Mouse (Mus musculus) hindbrain, embryonic 12.5 days (tissue): ENCODE measurements at regions not wholly inside any gene's neighbourhood (a gene's known extent, or its start where the extent isn't known, plus 50 kb on each side); places are given as distances from the start of the nearest gene placed in this dataset.

ENCODE experiments used
- ATAC-seq: fragments of 200-750 bp; cut with Nextera tagmentation; 2 replicates; pipeline ENCODE4 v1.8.0; 2017; ENCODE audit warnings: moderate TSS enrichment; ENCODE audit not compliant: low FRiP score
- H3K27ac ChIP-seq: fragments of 300-500 bp; sonication (generic); 2 replicates; pipeline ENCODE4 v1.5.1; 2016; ENCODE audit warnings: mild to moderate bottlenecking
- H3K27me3 ChIP-seq: fragments of 300-500 bp; sonication (generic); 2 replicates; pipeline ENCODE4 v1.6.1; 2016; ENCODE audit warnings: mild to moderate bottlenecking
- H3K36me3 ChIP-seq: fragments of 300-500 bp; sonication (generic); 2 replicates; pipeline ENCODE4 v1.6.1; 2016; ENCODE audit warnings: mild to moderate bottlenecking
- H3K4me1 ChIP-seq: fragments of 300-500 bp; sonication (generic); 2 replicates; pipeline ENCODE4 v1.6.1; 2016
- H3K4me2 ChIP-seq: fragments of 300-500 bp; sonication (generic); replicated peaks from 2 replicates; pipeline ENCODE4 v1.6.1; 2016; ENCODE audit warnings: mild to moderate bottlenecking
- H3K4me3 ChIP-seq: fragments of 300-500 bp; sonication (generic); 2 replicates; pipeline ENCODE4 v1.5.1; 2016; ENCODE audit warnings: mild to moderate bottlenecking
- H3K9ac ChIP-seq: fragments of 300-500 bp; sonication (generic); 2 replicates; pipeline ENCODE4 v1.6.1; 2016; ENCODE audit warnings: mild to moderate bottlenecking, moderate library complexity
- H3K9me3 ChIP-seq: fragments of 300-500 bp; sonication (generic); replicated peaks from 2 replicates; pipeline ENCODE4 v1.6.1; 2016; ENCODE audit warnings: mild to moderate bottlenecking
- WGBS: fragments of 180-500 bp; shearing (Covaris S2); methylation state at CpG from one replicate; pipeline ENCODE4 v1.1.7; 2016; 5-methylcytosine and 5-hydroxymethylcytosine counted together

DNA sequence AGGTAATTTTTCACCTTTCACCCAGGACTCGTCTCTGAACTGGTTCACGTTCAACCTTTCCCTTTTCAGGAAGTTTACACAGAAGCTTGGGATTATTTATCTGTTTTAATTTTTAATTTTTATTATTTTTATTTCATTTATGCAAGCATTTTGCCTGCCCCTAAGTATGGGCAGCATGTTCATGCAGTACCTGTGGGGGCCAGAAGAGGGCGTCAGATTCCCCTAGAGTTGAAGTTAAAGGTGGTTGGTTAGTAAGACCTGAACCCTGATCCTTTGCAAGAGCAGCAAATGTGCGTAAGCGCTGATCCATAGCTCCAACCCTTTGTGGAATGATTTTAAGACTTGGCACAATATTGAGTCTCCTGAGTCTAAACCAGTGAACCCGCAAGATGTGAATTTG is 271.7 kb upstream of the Rora start:
- no peak for ATAC-seq
- H3K36me3 ChIP-seq, result no peaks in the 10 kb centered on the region
- H3K27me3 ChIP-seq, result no peaks in the 10 kb centered on the region
- H3K9me3 ChIP-seq, result no peaks in the 10 kb centered on the region
- H3K9ac ChIP-seq, result no peak overlapping the region
- 87% methylated on average over 6 of the region's 6 CpGs for WGBS
- H3K4me1 ChIP-seq, result no peaks in the 10 kb centered on the region
- H3K4me2 ChIP-seq, result no peak overlapping the region
- no peak overlapping the region for H3K27ac ChIP-seq
- H3K4me3 ChIP-seq, result no peak overlapping the region

GRCm38 (mm10) chr9:68400930-68401329 is 252.7 kb upstream of the Rora start:
- Histone ChIP-seq H3K27me3 (no peaks in the 10 kb centered on the region), H3K4me1 (0 out of 2 replicates have a peak, but pooled peaks cover 4% of the 10 kb centered on the region), H3K36me3 (no peaks in the 10 kb centered on the region), H3K9ac (no peak overlapping the region), H3K27ac (no peak overlapping the region), H3K4me3 (no peak overlapping the region), H3K4me2 (no peak overlapping the region), H3K9me3 (no peaks in the 10 kb centered on the region)
- ATAC-seq, result no peak
- 54% methylated on average over 4 of the region's 4 CpGs for WGBS

DNA sequence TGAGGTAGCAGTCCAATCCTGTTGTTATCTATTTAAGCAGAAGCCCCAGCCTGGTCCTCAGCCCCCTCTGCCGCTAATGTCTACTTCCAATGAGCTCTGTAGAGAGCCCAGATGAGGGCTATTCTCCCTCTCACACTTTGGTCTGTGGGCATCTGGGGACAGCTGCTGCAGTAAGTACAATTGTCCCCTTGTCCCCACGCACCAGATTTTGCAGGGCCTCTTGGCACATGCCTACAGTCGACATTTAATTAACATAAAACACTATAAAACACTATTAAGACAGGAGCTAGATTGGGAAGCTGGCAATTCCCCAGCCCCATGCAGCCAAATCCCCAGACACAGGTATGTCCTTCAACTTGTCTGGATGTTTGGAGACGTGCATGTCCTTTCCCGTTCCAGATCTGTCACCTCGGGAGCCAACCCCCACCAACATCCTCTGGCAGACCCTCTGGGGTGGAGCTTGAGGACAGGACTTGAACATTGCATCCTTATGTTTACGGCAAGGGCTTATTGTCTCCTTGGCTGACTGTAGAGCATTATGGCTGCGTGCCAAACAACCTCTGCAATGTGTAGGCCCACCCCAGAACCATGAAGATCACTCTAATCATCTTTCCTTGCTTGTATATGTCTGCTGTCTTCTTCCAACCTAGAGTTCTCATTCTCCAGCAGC is 251.3 kb upstream of the Rora start:
- no peaks in the 10 kb centered on the region for H3K9me3 ChIP-seq
- H3K27me3 ChIP-seq, result no peaks in the 10 kb centered on the region
- no peak for ATAC-seq
- H3K4me2 ChIP-seq, result no peak overlapping the region
- no peak overlapping the region for H3K9ac ChIP-seq
- no peak overlapping the region for H3K4me3 ChIP-seq
- H3K4me1 ChIP-seq, result 0 out of 2 replicates have a peak, but pooled peaks cover 4% of the 10 kb centered on the region
- H3K36me3 ChIP-seq, result no peaks in the 10 kb centered on the region
- WGBS, result 82% methylated on average over 8 of the region's 8 CpGs
- H3K27ac ChIP-seq, result no peak overlapping the region

- Histone ChIP-seq H3K27me3 (no peaks in the 10 kb centered on the region), H3K4me1 (0 out of 2 replicates have a peak, but pooled peaks cover 4% of the 10 kb centered on the region), H3K9me3 (no peaks in the 10 kb centered on the region), H3K4me3 (no peak overlapping the region), H3K9ac (no peak overlapping the region), H3K36me3 (no peaks in the 10 kb centered on the region), H3K4me2 (no peak overlapping the region), H3K27ac (no peak overlapping the region)
- ATAC-seq, result no peak
- WGBS, result 94% methylated on average over 3 of the region's 3 CpGs
These were observed 250.6 kb upstream of the Rora start for GRCm38 (mm10) chr9:68402981-68403380.

GRCm38 (mm10) chr9:68403516-68403915 is 250.1 kb upstream of the Rora start:
- Histone ChIP-seq H3K4me2 (no peak overlapping the region), H3K9ac (no peak overlapping the region), H3K27me3 (no peaks in the 10 kb centered on the region), H3K4me1 (0 out of 2 replicates have a peak, but pooled peaks cover 4% of the 10 kb centered on the region), H3K36me3 (no peaks in the 10 kb centered on the region), H3K9me3 (no peaks in the 10 kb centered on the region), H3K4me3 (no peak overlapping the region), H3K27ac (no peak overlapping the region)
- ATAC-seq, result no peak
- whole genome bisulfite sequencing, result 89% methylated on average over 4 of the region's 4 CpGs

- Histone ChIP-seq H3K4me1 (no peaks in the 10 kb centered on the region), H3K36me3 (no peaks in the 10 kb centered on the region), H3K27ac (no peak overlapping the region), H3K27me3 (no peaks in the 10 kb centered on the region), H3K4me2 (no peak overlapping the region), H3K9me3 (no peaks in the 10 kb centered on the region), H3K4me3 (no peak overlapping the region), H3K9ac (no peak overlapping the region)
- no peak for ATAC-seq
- 92% methylated on average over 3 of the region's 3 CpGs for WGBS
These were observed 243.8 kb upstream of the Rora start for GRCm38 (mm10) chr9:68409786-68410185.

GRCm38 (mm10) chr9:68426286-68426685 is 227.3 kb upstream of the Rora start:
- H3K4me3 ChIP-seq, result no peak overlapping the region
- WGBS, result 82% methylated on average over 2 of the region's 2 CpGs
- no peak overlapping the region for H3K9ac ChIP-seq
- no peaks in the 10 kb centered on the region for H3K9me3 ChIP-seq
- no peak overlapping the region for H3K27ac ChIP-seq
- H3K27me3 ChIP-seq, result no peaks in the 10 kb centered on the region
- no peak for ATAC-seq
- H3K4me1 ChIP-seq, result no peaks in the 10 kb centered on the region
- H3K4me2 ChIP-seq, result no peak overlapping the region
- no peaks in the 10 kb centered on the region for H3K36me3 ChIP-seq

- Histone ChIP-seq H3K4me2 (no peak overlapping the region), H3K27ac (no peak overlapping the region), H3K9me3 (no peaks in the 10 kb centered on the region), H3K27me3 (no peaks in the 10 kb centered on the region), H3K36me3 (no peaks in the 10 kb centered on the region), H3K4me1 (no peaks in the 10 kb centered on the region), H3K4me3 (no peak overlapping the region), H3K9ac (no peak overlapping the region)
- ATAC-seq, result no peak
- WGBS, result 91% methylated on average over 5 of the region's 5 CpGs
These were observed 190.8 kb upstream of the Rora start for GRCm38 (mm10) chr9:68462755-68463154.

DNA sequence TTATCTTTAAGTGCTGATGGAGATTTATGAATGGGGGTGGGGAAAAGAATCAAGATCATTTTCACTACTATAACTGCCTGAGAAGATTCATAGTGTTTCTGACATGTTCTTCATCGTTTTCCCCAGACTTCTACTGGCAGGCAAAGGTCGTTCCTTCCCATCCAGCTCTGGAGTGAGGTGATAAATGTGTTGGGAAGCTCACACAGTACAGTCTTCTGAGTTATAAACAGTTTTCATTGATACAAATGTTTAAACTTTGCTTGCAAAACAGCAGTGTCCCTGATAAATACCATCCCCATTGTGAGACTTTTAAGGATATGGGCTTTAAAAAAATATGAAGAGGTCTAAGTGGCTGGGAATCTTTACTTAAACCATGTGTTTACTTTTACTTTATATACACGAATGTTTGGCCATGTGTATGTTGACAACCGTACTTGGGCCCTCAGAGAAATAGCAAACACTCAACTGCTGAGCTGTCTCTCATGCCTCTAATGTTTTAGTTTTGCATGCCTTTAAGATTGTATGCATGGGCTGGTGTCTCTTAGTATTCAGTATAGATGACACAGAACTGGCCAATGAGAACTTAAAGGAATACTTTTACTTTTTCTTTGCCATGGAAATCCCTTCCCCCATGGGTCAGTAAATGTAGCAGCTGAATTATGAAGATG is 189.8 kb upstream of the Rora start:
- no peak overlapping the region for H3K27ac ChIP-seq
- no peak for ATAC-seq
- no peak overlapping the region for H3K4me3 ChIP-seq
- no peaks in the 10 kb centered on the region for H3K36me3 ChIP-seq
- no peaks in the 10 kb centered on the region for H3K9me3 ChIP-seq
- no peaks in the 10 kb centered on the region for H3K4me1 ChIP-seq
- no peak overlapping the region for H3K4me2 ChIP-seq
- H3K27me3 ChIP-seq, result no peaks in the 10 kb centered on the region
- no peak overlapping the region for H3K9ac ChIP-seq
- WGBS, result 82% methylated on average over 4 of the region's 4 CpGs

DNA sequence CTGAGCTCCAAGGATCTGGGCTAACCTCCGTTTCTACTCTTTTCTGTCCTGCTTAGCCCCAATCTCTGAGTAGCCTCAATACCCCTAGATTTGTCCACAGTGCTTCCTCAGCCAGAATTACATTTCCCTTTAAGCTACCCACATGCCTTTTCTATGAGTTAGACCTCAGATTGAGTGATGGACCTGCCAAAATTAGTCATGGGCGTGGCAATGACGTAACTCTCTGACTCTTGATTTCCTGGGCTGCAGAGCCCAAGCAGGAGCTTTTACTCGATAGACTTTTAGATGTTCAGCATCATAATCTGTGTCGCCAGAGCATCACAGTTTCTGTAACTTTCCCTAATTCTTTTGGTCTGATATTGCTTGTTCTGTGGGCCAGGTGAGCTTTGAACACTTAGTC is 186.9 kb upstream of the Rora start:
- Histone ChIP-seq H3K27ac (no peak overlapping the region), H3K4me2 (no peak overlapping the region), H3K4me1 (no peaks in the 10 kb centered on the region), H3K9ac (no peak overlapping the region), H3K4me3 (no peak overlapping the region), H3K9me3 (no peaks in the 10 kb centered on the region), H3K27me3 (no peaks in the 10 kb centered on the region), H3K36me3 (no peaks in the 10 kb centered on the region)
- 82% methylated on average over 5 of the region's 5 CpGs for WGBS
- ATAC-seq, result no peak

- 96% methylated on average over 12 of the region's 12 CpGs for WGBS
- Histone ChIP-seq H3K4me2 (no peak overlapping the region), H3K9me3 (no peaks in the 10 kb centered on the region), H3K36me3 (no peaks in the 10 kb centered on the region), H3K4me1 (no peaks in the 10 kb centered on the region), H3K9ac (no peak overlapping the region), H3K4me3 (no peak overlapping the region), H3K27me3 (no peaks in the 10 kb centered on the region), H3K27ac (no peak overlapping the region)
- no peak for ATAC-seq
These were observed 177.2 kb upstream of the Rora start for GRCm38 (mm10) chr9:68476391-68476790.

- Histone ChIP-seq H3K4me3 (no peak overlapping the region), H3K36me3 (no peaks in the 10 kb centered on the region), H3K9me3 (no peaks in the 10 kb centered on the region), H3K9ac (no peak overlapping the region), H3K4me2 (no peak overlapping the region), H3K27ac (no peak overlapping the region), H3K27me3 (no peaks in the 10 kb centered on the region), H3K4me1 (no peaks in the 10 kb centered on the region)
- WGBS, result 64% methylated on average over 3 of the region's 3 CpGs
- ATAC-seq, result no peak
These were observed 176.1 kb upstream of the Rora start for GRCm38 (mm10) chr9:68477466-68477865.

DNA sequence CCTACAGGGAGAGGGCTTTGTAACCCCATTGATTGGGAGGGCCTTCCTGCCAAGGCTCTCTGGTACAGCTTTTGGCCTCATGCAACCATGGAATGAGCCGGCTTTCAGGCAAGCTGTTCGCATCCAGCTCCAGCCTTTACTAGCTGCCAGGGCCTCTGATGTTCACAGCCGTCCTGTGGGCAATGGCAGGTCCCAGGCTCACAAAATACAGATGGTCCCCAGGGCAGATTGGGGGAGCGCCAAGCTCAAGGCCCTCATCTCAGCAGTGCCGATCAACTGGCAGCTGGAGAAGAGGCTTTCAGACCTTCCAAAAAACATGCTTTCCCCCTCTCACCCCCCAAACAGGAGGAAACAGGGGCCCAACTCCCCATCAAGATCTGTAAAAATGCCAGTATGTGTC is 166.9 kb upstream of the Rora start:
- no peak overlapping the region for H3K9ac ChIP-seq
- WGBS, result 92% methylated on average over 5 of the region's 5 CpGs
- no peak for ATAC-seq
- no peaks in the 10 kb centered on the region for H3K9me3 ChIP-seq
- H3K4me1 ChIP-seq, result no peaks in the 10 kb centered on the region
- no peaks in the 10 kb centered on the region for H3K36me3 ChIP-seq
- H3K4me3 ChIP-seq, result no peak overlapping the region
- no peak overlapping the region for H3K27ac ChIP-seq
- no peaks in the 10 kb centered on the region for H3K27me3 ChIP-seq
- no peak overlapping the region for H3K4me2 ChIP-seq
